Mouse (Mus musculus): ENCODE measurements around the gene Il9r. TPM values are rescaled to one million over a fixed set of nuclear protein-coding genes. Genes with fewer than 3 reads are reported as not detected.

The Il9r gene
- polyA plus RNA-seq, 1 experiment: 0.34 TPM

DNA sequence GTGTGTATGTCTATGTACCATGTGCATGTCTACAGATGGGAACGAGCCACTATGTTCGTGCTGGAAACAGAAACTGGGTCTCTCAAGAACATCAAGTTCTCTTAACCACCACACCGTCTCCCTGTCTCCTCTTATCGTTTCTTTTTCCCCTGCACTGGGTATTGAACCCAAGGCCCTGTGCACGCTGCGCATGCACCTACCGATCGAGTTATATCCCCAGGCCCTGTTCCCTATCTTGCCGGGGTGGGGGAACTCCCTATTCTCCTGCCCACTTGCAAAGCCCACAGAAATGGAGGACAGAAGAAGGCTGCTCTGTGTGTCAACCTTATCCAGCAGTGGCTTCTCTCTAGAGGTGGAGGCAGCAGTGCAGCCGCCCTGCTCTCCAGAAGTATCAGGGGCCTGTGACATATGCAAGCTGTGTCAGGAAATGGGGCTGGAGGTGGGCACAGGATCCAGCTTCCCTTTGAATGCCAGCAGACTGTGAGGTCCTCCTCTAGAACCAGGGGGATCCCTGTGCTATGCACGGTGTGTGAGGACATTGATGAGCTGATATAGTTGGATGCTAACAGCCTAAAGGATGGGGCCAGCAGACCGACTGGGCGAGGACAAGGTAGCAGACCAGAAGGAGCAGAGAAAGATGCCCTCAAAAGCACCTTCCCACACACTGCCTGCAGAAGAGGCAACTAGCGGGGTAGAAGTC lies 1.7 kb downstream of the Il9r start:
- no peak for DNase-seq (ENCODE audit: low read depth)

DNA sequence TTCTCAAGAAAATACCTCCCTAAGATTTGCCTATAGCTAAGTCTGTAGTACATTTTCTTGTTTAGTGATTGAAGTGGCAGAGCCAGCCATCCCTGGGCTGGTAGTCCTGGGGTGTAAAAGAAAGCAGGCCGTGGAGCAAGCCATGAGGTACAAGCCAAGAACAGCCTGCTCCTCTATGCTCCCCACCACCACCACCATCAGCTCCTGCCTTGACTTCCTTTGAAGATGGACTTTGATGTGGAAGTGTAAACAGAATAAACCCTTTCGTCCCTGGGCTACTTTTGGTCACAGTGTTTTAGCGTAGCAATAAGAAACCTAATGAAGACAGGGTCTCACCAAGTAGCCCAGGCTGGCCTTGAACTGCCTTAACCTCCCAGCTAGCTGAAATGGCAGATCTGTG lies 2.3 kb downstream of the Il9r start:
- no peak for DNase-seq (ENCODE audit: low read depth)

DNA sequence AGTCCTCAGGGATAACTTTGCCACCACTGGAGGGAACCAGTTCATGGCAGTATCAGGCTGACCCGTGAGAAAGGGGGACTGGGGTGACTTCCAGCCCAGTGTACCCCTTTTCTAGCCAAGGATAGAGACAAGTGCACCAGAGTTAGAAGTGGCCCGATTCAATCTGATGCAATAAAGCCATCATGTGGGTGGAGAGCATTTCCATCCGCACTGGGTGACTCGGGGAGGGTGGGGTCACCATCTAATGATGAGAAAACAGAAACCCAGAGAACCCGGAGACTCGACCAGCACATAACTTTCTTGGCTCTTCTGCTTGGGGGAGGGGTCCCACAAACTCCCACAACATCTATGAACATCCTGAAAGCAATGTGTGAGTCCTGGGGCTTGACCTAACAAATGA lies 3.4 kb downstream of the Il9r start:
- no peak for DNase-seq (ENCODE audit: low read depth)

DNA sequence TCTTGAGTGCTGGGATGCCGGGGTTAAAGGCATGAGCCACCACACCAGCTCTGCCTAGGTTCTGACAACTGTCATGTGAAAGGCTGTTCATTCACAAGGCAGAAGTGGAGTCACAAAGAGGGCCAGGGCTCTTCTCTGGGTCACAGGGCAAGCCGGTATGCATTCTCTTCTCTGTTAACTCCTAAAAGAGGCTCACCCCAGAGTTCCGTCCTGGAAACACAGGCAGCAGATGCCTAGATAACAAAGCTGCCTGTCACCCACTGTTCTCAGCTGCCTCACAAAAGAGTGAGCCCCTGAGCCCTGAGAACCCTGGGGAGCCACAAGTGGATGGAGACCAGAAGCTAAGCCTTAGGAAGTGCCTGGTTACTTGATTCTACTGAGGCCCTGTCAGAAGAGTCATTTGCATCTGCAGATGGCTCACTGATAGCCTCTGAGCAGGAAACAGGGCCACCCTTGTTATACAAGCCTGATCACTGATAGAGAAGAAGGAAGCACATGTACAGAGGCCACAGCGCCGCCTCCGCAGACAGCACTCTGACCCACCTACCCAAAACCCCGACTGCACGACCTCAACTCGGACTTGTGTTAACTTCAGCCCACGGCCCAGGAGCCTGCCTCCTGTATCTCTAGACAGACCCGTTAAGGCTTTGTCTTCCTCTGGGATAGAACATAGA lies 4.1 kb downstream of the Il9r start:
- no peak for DNase-seq (ENCODE audit: low read depth)

DNA sequence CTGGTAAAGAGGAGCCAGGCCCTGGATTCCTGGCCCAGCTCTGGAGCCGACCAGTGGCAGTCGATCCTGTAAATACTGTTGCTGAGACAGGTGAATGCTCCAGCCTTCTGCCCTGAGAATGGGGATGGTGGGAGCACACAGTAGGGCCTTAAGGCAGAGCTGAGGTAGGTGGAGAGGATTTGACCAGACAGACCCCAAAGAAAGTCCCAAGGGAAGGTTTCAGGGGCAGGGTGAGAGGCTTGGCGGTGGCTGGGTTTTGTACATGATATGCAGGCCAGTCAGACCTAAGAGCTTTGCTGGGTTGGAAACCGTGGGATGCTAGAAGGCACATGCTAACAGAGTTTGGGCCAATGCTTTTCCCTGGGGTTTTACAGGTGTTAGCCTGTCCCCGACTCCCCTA lies 5.5 kb downstream of the Il9r start:
- no peak for DNase-seq (ENCODE audit: low read depth)

DNA sequence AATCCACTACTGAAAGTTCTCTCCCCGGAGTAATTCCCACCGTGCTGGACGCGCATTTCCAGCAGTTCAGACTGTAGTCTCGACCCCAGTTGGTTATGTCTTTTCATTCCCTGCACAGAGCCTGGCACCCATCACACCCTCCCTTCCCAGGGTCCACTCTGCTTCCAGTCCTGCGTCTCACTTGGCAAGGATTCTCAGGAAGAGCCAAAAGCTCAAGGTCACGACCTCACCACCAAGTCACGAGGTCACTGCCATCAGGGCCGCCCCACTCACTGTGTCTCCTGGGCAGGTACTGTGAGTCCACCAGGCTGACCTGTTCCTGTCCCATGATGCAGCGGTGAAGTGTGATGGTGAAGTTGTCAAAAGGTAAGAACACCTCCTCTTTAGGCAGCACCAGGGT lies 6.0 kb downstream of the Il9r start:
- DNase-seq (ENCODE audit: low read depth): no peak

DNA sequence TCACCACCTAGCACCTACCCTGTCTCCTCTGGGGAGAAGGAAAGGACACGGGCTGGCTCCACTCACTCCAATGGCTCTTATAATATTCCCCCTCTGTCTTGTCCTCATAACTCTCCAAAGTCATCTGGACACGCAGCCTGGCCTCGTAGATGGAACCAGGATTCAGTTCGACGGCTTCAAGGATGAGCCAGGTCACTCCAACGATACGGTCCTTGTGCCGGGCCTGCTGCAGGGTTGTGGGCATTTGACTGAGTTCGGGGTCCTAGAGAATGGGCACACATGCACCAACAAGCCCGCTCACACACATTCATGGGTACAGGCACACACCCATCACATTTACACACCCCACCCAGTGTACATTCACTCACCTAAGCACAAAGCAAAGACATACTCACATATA lies 6.9 kb downstream of the Il9r start:
- DNase-seq (ENCODE audit: low read depth): no peak

DNA sequence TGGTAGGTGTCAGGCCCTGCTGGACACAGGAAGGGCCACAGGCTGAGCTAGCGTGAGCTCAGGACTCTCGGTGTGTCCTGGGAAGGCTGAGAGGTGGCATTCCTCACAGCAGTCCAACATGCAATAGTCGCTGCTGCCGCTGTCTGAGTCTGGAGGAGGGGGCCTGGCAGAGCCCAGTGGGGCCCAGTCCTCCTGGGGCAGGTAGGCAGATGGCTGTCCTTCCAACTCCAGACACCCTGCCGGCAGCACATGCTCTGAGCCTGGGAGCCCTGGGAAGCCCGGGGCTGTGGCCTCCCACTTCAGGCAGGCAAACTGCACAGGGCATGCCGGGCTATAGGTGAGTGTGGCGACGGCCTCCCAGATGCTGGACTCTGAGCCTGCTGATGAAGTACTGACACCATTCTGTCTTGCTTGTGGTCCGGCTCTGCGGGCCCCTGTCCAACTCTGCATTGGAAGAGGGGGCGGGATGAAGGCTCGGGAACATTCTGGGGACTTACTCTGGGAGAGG lies 9.4 kb downstream of the Il9r start:
- no peak for DNase-seq (ENCODE audit: low read depth)

DNA sequence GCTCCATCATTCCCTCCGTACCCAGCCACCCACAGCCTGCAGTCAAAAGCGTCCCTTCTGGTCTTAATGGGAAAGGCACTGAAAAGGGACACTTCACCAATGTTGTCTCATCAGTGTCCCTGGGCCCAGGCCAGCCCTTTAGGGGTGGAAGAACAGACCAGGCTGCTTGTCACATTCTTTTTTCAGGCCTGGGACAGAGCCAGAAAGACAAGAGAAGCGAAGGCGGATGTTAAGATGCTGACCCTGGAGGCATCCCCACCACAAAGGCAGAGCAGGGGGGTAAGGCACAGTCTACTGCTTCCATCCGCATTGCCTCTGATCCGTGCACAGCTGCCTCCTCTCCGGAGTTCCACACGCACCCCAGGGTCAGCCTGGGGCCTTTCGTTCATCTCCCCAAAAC lies 10.0 kb downstream of the Il9r start:
- no peak for DNase-seq (ENCODE audit: low read depth)

DNA sequence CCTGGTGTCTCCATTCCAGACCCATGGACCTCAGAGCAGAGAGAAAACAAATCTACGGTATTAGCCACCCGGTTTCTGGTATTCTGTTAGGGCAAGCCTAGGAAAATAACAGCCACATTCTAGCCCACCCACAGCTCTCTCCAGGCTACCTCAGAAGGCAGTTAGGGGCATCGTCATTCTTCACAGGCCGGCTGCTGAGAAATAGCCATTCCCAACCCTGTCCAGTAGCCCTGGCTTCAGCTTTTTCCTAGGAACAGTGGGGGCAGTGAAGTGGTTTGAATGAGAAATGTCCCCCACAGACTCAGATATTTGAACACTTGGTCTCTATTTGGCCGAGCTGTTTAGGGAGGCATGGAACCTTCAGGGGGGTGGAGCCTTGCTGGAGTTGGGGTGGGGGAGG lies 10.6 kb downstream of the Il9r start:
- DNase-seq (ENCODE audit: low read depth): no peak

DNA sequence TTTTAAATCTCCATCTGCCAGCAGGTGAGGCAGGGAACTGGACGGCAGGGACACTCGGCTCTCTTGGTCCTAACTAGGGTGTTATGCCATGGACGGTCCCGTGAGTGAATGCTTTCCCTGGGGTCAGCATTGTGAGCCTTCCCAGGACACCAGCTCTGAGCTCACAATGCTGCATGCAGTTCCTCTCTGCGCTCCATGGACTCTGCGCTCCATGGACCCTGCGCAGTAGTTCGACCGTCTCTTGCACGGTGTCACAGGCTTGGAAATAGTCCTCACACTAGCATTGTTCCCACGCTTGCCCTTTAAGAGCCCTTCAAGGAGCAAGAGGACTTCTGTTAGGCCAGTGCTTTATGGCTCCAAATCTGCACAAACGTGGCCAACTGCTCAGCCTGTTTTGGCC lies 11.2 kb downstream of the Il9r start:
- no peak for DNase-seq (ENCODE audit: low read depth)

DNA sequence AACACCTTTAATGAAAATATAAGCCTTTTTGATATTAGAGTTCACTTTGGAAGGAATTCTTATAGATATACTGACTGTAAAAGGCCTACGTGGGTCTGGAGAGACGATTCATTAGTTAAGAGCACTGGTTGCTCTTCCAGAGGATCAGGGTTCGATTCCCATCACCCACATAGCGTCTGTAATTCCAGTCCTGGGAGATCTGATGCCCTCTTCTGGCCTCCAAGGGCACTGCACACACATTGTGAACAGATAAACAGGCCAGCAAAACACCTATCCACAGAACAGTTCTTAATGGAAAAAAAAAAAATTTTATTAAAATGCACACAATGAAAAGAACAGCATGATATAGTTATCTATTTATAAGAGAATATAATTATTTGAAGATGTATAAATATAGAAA lies 12.8 kb downstream of the Il9r start:
- no peak for DNase-seq (ENCODE audit: low read depth)

DNA sequence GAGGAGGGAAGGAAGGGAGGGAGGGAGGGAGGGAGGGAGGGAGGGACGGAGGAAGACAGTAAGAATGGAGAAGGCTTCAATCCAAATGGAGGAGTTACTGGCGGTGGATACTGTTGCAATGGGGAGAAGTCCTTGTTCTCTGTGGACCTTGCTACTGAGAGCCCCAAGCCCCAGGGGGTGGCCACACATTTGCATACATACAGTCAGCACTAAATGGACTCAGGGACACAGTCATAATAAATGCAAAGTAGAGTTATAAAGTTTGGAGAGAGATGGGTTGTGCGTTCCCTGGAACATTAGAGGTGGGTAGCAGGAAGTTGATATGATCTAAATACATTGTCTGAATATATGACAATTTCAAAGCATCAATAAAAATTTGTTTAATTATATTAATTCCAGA lies 14.0 kb downstream of the Il9r start:
- DNase-seq (ENCODE audit: low read depth): no peak

DNA sequence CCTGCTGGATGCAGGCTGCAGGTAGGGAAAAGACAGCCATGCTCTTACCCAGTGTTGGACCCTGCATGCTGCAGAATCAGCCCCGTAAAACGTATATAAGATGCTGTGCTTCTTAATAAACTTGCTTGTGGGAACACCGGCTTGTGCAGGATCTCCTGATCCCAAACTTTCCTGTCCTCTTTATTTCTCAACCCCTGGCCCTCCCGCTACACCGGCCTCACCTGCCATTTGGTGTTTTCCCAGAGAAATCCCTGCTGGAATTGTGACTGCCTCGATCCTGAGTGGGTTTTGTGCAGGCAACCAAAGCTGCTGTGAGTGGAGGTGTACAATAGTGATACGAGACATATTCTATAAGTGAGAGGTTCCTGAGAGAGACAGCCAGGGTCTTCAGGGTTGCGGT lies 15.6 kb downstream of the Il9r start:
- no peak for DNase-seq (ENCODE audit: low read depth)

DNA sequence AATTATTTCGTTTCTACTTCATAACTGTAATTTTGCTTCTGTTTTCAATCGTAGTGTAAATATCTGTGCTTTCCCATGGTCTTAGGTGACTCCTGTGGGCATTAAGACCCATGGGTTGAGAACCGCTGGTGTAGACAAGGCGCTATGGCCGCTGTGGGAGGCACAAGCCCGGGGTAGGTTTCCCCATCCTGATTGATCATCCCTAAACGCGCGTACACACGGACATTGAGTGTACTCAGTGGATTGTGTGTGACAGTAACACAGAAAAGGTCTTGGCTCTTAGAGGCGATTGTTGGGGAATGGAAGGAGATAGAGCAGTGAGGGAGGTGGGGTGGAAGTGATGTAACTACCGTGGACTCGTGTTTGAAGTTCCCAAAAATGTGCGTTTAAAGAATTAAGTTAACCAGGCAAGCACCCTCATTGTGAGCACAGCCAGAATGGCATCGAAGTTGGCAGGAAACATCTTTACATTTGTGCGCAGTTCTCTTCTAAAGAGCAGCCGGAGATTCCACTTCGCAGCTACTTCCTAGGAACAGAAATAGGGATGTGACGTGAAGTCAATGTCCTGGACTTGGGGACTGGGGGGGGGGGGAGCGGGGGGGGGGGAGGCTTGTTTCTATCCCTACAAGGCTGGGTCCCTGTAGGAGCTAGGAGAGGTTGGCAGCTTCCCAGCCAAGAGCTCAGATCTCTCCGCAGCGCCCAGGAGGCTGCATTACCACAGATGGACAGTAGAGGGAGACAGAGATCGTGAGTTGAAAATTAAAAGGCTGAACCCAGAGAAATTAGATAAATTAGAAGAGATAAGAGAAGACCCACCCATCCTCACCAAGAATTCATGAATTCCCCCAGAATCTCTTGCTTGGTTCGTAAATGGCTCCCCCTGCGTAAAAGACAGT lies 17.9 kb downstream of the Il9r start:
- DNase-seq (ENCODE audit: low read depth): no peak

DNA sequence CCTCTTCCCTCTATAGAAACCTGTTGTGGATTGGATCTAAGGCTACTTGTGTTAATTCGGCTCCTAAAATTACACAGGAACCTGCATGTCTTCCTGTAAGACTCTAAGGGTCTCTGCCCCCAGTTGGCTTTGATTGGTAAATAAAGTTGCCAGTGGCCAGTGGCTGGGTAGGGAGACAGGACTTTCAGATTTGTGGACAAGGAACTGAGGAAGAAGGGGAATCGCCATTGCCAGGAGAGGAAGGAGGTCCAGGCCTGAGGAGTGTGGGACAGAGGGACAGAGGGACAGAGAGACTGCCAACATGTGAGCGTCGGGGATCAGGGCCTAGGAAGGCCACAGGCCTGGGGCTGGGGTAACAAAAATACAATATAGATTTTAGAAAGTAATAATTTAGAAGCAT lies 18.8 kb downstream of the Il9r start:
- no peak for DNase-seq (ENCODE audit: low read depth)

DNA sequence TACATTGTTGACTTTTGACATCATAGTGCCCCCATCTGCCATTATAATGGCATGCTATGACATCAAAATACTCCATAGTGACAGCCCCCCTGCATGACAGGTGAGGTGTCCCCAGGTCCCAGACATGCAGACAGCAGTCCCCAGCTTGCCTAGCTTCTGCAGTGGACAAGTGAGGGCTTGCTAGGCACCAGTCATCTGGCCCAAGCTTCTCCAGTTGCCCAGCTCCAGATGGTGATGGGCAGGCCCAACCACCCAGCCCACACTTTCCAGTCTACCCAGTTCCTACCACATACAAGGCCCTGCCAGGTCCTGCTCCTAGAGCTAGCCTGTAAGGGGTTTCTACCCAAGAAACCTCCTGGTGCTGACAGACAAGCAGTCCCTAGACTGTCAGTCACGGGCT lies 21.6 kb downstream of the Il9r start:
- DNase-seq (ENCODE audit: low read depth): no peak

DNA sequence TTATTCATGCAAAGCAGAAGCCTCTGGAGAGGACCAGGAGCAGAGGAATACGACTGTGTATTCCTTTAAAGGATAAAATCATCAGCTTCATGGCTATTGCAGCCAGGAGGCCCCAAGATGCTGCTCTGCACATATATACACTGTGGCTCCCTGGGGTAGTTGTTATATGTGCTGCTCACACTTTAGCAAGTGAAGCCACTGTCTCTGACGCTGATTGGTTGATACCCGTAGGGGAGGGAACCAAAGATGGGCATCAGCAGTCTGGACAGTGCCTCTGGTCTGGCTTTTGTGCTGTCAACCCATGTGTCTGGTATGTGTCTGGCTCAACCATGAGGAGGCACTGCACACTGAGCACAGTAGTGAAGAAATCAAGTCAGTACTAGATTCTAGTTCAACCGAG lies 33.4 kb downstream of the Il9r start:
- DNase-seq (ENCODE audit: low read depth): no peak

DNA sequence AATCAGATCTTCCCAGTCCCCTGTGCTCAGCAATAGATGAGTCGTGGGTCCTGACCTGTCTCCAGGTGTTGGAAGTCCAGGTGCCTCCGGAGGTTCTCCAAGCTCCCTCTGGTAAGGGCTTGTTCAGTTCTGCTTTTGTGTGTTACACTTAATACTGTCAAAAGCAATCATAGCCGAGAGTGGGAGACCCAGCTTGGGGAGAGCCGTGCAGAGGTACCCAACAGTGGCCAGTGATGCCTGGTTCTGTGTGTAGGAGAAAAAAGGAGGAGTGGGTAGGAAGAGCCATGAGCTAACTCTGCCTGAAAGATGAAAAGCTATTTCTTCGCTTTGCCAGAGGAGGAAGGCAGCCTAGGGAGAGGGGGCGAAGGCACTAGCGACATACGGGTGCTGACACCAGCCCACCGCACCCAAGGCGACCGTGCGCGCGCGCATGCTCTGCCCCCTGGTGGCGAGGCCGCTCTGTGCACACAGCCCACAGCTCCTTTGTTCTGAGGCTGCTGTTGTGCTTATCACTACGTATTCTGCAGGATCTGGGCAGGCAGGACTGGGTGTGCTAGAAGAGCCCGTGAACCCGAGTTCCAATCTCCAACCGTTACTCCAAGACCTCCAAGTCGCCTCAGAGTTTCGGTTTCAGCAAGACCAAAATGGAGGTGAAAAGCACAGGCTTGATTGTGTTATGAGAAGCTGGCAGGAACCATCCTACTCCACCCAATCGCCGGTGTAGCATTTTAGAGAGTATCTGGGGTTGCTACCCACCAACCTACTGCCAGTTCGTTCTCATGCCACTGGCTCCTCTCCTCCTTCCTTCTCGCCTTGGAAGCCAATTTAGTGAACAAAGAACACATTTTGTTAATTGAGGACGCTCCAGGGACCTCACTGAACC lies 37.9 kb downstream of the Il9r start:
- DNase-seq (ENCODE audit: low read depth): no peak

DNA sequence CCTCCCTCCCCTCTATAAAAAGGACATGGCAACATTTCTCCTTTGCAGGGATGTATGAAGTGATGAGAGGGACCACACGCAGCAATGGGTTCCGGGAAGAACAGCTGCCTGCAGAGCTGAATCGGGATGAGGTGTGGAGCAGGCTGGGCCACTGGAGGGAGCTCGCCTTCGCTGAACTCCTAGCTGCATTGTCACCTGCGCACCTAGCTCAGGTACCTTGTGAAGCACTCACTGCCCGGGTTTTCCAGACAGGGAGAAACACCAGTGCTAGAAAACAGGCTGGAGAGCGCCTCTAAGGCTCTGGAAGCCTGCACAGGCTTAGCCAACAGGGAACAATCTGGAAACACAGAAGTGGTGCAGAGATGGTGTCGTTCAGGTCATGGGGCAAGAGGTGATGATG lies 38.6 kb downstream of the Il9r start:
- no peak for DNase-seq (ENCODE audit: low read depth)

DNA sequence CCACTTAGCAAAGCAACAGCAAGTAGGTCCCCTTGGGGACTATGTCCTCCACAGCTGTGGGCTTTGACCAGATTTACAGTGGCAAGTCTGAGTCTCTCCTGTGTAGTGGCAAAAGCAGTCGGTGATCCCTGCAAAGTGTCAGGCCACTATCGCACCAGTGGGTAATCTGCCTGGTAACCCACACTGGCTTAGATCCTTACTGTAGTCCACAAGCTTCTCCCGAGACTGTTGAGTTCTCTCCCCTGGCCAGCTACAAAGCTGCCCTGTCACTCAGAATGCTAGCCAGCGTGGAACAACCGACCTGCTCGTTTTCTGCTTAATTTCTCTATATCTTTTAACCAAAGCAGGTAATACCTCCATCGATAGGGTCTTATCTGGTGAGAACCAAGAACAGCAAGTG lies 39.7 kb downstream of the Il9r start:
- DNase-seq (ENCODE audit: low read depth): no peak

DNA sequence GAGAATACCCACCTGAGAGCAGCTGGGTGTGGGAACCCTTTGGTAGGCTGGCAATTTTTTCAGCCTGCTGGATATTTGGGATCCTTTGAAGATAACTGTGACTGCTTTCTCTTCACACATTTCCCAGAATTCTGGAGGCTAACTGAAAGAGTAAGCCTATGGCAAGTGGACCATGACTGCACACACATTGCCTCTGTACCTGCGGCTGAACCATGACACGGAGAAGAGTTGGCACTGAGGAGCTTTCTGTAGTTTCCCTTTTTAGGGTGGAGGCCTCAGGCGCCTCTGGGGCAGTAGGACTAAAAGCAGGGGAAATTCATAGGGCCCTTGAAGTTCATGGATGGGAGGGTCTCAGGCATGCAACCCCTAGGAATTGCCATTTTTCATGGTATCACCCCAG lies 40.9 kb downstream of the Il9r start:
- DNase-seq (ENCODE audit: low read depth): no peak

All from gonadal fat pad, adult 2 months (tissue).